ENCODE assay signal across 8 mouse cellular contexts in genomic region chr15:86185689-86186569, GRCm38 (mm10). TPM values are rescaled to one million over a fixed set of nuclear protein-coding genes. Genes with fewer than 3 reads are reported as not detected.
A peak's percentile ranks its signal among the peaks of the same experiment; 100 is the strongest.
DNase-seq lines count a peak whose midpoint lies in the region; ATAC-seq and TF ChIP-seq lines count a peak whose summit lies in the region.

Cerk (minus strand) TSS chr15:86186141.

- peak within 1 kb of the TSS; percentile 86 for H3K4me3 ChIP-seq in forebrain, embryonic 10.5 days
- peak within 1 kb of the TSS; percentile 87 for H3K4me3 ChIP-seq in heart, embryonic 13.5 days
- H3K4me3 ChIP-seq in kidney, embryonic 16.5 days (ENCODE audit: low read length), result peak within 1 kb of the TSS; percentile 86
- H3K4me3 ChIP-seq in liver, embryonic 12.5 days, result peak within 1 kb of the TSS; percentile 67
- peak within 1 kb of the TSS; percentile 77 for H3K4me3 ChIP-seq in stomach, postnatal 0 days (ENCODE audit: low read depth, low read length)

- peak; percentile 56; the same call in 1 of the 2 replicates for ATAC-seq in heart, embryonic 13.5 days (ENCODE audit: extremely low read depth, insufficient number of reproducible peaks, low FRiP score, low TSS enrichment)
- ATAC-seq in kidney, embryonic 16.5 days (ENCODE audit: low FRiP score, low TSS enrichment), result peak; percentile 50
- ATAC-seq in liver, embryonic 12.5 days, result peak; percentile 50
- ATAC-seq in stomach, postnatal 0 days (ENCODE audit: low FRiP score, low TSS enrichment), result peak; percentile 36

- peak; percentile 80 to 81 for DNase-seq in B cell, adult 2 months
- peak; percentile 38 to 44 for DNase-seq in adrenal gland, postnatal 4 days (ENCODE audit: low spot score in 2 of 2)
- peak; percentile 63 for DNase-seq in forebrain, embryonic 10.5 days (ENCODE audit: extremely low spot score, low spot score)
- peak; percentile 75 for DNase-seq in naive thymus-derived CD4-positive, alpha-beta T cell, adult 2 months (ENCODE audit: low read depth)
- DNase-seq in stomach, postnatal 0 days (ENCODE audit: low spot score), result peak; percentile 65

- TF ChIP-seq CTCF in stomach, postnatal 0 days (IDR thresholded peaks at IDR 0.05; ENCODE audit: low read depth), result peak; percentile 62

- H3K36me3 ChIP-seq in forebrain, embryonic 10.5 days (replicated peaks), result no peaks in the 10 kb centered on the region
- H3K36me3 ChIP-seq in heart, embryonic 13.5 days, result no peaks in the 10 kb centered on the region
- H3K36me3 ChIP-seq in kidney, embryonic 16.5 days (ENCODE audit: insufficient read depth, low read length), result no peaks in the 10 kb centered on the region
- no peaks in the 10 kb centered on the region for H3K36me3 ChIP-seq in liver, embryonic 12.5 days
- H3K36me3 ChIP-seq in stomach, postnatal 0 days (ENCODE audit: control insufficient read depth, insufficient read depth, low read length), result no peaks in the 10 kb centered on the region

- 4% methylated on average over 43 of the region's 43 CpGs for WGBS in forebrain, embryonic 10.5 days
- 2% methylated on average over 43 of the region's 43 CpGs for WGBS in heart, embryonic 13.5 days
- WGBS in kidney, embryonic 16.5 days, result 4% methylated on average over 43 of the region's 43 CpGs
- WGBS in liver, embryonic 12.5 days (ENCODE audit: insufficient replicate concordance), result 2% methylated on average over 43 of the region's 43 CpGs
- 6% methylated on average over 36 of the region's 43 CpGs for WGBS in stomach, postnatal 0 days

- H3K9ac ChIP-seq in heart, embryonic 13.5 days, result peak within 1 kb of the TSS; percentile 96
- peak within 1 kb of the TSS; percentile 92 for H3K9ac ChIP-seq in kidney, embryonic 16.5 days (replicated peaks; ENCODE audit: low read length)
- H3K9ac ChIP-seq in liver, embryonic 12.5 days, result peak within 1 kb of the TSS; percentile 72
- peak within 1 kb of the TSS; percentile 93 for H3K9ac ChIP-seq in stomach, postnatal 0 days (ENCODE audit: low read length)

- no peak for TF ChIP-seq EP300 in stomach, postnatal 0 days (optimal IDR thresholded peaks at IDR 0.05)

- H3K27me3 ChIP-seq in forebrain, embryonic 10.5 days (ENCODE audit: poor library complexity, severe bottlenecking), result peaks cover 35% of the 10 kb centered on the region
- peaks cover 8% of the 10 kb centered on the region; the same call in 1 of the 2 replicates for H3K27me3 ChIP-seq in heart, embryonic 13.5 days (replicated peaks)
- no peaks in the 10 kb centered on the region for H3K27me3 ChIP-seq in kidney, embryonic 16.5 days (ENCODE audit: insufficient read depth, low read length)
- peaks cover 48% of the 10 kb centered on the region for H3K27me3 ChIP-seq in liver, embryonic 12.5 days (replicated peaks)
- H3K27me3 ChIP-seq in stomach, postnatal 0 days (ENCODE audit: control insufficient read depth, insufficient read depth, low read length), result no peaks in the 10 kb centered on the region

- H3K9me3 ChIP-seq in forebrain, embryonic 10.5 days, result no peaks in the 10 kb centered on the region
- H3K9me3 ChIP-seq in heart, embryonic 13.5 days, result no peaks in the 10 kb centered on the region
- no peaks in the 10 kb centered on the region for H3K9me3 ChIP-seq in kidney, embryonic 16.5 days (ENCODE audit: low read length)
- H3K9me3 ChIP-seq in liver, embryonic 12.5 days (replicated peaks), result no peaks in the 10 kb centered on the region
- no peaks in the 10 kb centered on the region for H3K9me3 ChIP-seq in stomach, postnatal 0 days (ENCODE audit: control insufficient read depth, low read length)

- H3K27ac ChIP-seq in forebrain, embryonic 10.5 days, result peak within 1 kb of the TSS; percentile 91
- H3K27ac ChIP-seq in heart, embryonic 13.5 days (replicated peaks), result peak within 1 kb of the TSS; percentile 96
- H3K27ac ChIP-seq in kidney, embryonic 16.5 days (ENCODE audit: low read length), result peak within 1 kb of the TSS; percentile 80
- H3K27ac ChIP-seq in liver, embryonic 12.5 days, result peak within 1 kb of the TSS; percentile 60
- peak within 1 kb of the TSS; percentile 92 for H3K27ac ChIP-seq in stomach, postnatal 0 days (replicated peaks)

- peak within 1 kb of the TSS; percentile 85 for H3K4me2 ChIP-seq in heart, embryonic 13.5 days
- H3K4me2 ChIP-seq in kidney, embryonic 16.5 days (replicated peaks; ENCODE audit: low read depth, low read length), result peak within 1 kb of the TSS; percentile 93
- peak within 1 kb of the TSS; percentile 93 for H3K4me2 ChIP-seq in liver, embryonic 12.5 days
- H3K4me2 ChIP-seq in stomach, postnatal 0 days (replicated peaks; ENCODE audit: low read depth), result peak within 1 kb of the TSS; percentile 89

- H3K4me1 ChIP-seq in forebrain, embryonic 10.5 days, result peaks cover 60% of the 10 kb centered on the region
- H3K4me1 ChIP-seq in heart, embryonic 13.5 days, result peaks cover 62% of the 10 kb centered on the region
- peaks cover 45% of the 10 kb centered on the region for H3K4me1 ChIP-seq in kidney, embryonic 16.5 days (ENCODE audit: insufficient read depth, low read length)
- peaks cover 40% of the 10 kb centered on the region for H3K4me1 ChIP-seq in liver, embryonic 12.5 days
- H3K4me1 ChIP-seq in stomach, postnatal 0 days (replicated peaks; ENCODE audit: control insufficient read depth, insufficient read depth), result peaks cover 11% of the 10 kb centered on the region; the same call in 1 of the 2 replicates

RNA-seq across cellular contexts. Expression of gene Cerk, which starts in this region (rescaled TPM):
- 10 to 100 TPM; 26.3 to 26.8 TPM for total RNA-seq in adrenal gland, postnatal 4 days (2021)
- 10.7 and 10.9 TPM in 2 replicates for polyA plus RNA-seq in forebrain, embryonic 10.5 days (2016; fragmentation: Nextera tagmentation; extraction: Ambion mirVana)
- 12.4 and 13.2 TPM in 2 replicates for polyA plus RNA-seq in heart, embryonic 13.5 days (2015; fragmentation: Nextera tagmentation; extraction: Ambion mirVana)
- 13.6 and 13.7 TPM in 2 replicates for polyA plus RNA-seq in kidney, embryonic 16.5 days (2015; fragmentation: Nextera tagmentation; extraction: Ambion mirVana)
- 5.7 and 5.9 TPM in 2 replicates for polyA plus RNA-seq in liver, embryonic 12.5 days (2016; fragmentation: Nextera tagmentation; extraction: Ambion mirVana)
- 4.6 and 5.2 TPM in 2 replicates for polyA plus RNA-seq in stomach, postnatal 0 days (2015; fragmentation: Nextera tagmentation; extraction: Ambion mirVana)

Comparison
In these comparisons a context has a peak if more than half of its experiments do, and no peak if none do; other contexts are left out.
1. Peak in every context shown above with its lines: DNase-seq, ATAC-seq, H3K4me3 ChIP-seq and H3K27ac ChIP-seq.